Mouse (Mus musculus) erythroblast, embryonic 14.5 days (primary cell): Measurements from ENCODE around the gene Gsdme.

Experiments
- GATA1 ChIP-seq: IDR thresholded peaks from 2 replicates; pipeline ENCODE4 v1.6.1; 2012; ENCODE audit warnings: low read length, inconsistent platforms, mixed read lengths
- TAL1 ChIP-seq: IDR thresholded peaks from 3 replicates; pipeline ENCODE4 v1.6.1; 2012; ENCODE audit warnings: low read length, inconsistent platforms, mixed read lengths

- TF ChIP-seq TAL1, result no peak
- TF ChIP-seq GATA1, result no peak
Observed at GRCm38 (mm10) chr6:50263670-50264069, at the start of gene Gsdme.
